Mouse (Mus musculus) myocyte (in vitro differentiated cells): ENCODE results near the gene Thsd7a.

Experiments
- E2F4 ChIP-seq: IDR thresholded peaks from one replicate; pipeline ENCODE4 v1.6.1; 2011; ENCODE audit warnings: mild to moderate bottlenecking, control low read depth, moderate library complexity; ENCODE audit not compliant: insufficient read depth
- MAX ChIP-seq: IDR thresholded peaks from one replicate; pipeline ENCODE4 v1.6.1; 2011; ENCODE audit warnings: low read depth, mild to moderate bottlenecking, control low read depth
- MYOD1 ChIP-seq, 3 experiments: IDR thresholded peaks; one replicate each; pipeline ENCODE4 v1.6.1; 2011; ENCODE audit warnings: control low read depth in 2 of 3, low read depth in 2 of 3, mild to moderate bottlenecking in 2 of 3, moderate library complexity in 1 of 3; ENCODE audit not compliant: insufficient read length in 2 of 3, control insufficient read depth in 1 of 3
- POLR2A ChIP-seq: IDR thresholded peaks from one replicate; pipeline ENCODE4 v1.6.1; 2011; ENCODE audit warnings: low read depth, mild to moderate bottlenecking, control low read depth, moderate library complexity; ENCODE audit not compliant: insufficient read length
- POLR2AphosphoS2 ChIP-seq: IDR thresholded peaks from one replicate; pipeline ENCODE4 v1.6.1; 2011; ENCODE audit warnings: low read depth, control low read depth; ENCODE audit not compliant: insufficient read length
- REST ChIP-seq: IDR thresholded peaks from one replicate; pipeline ENCODE4 v1.6.1; 2011; ENCODE audit warnings: mild to moderate bottlenecking, control low read depth, moderate library complexity; ENCODE audit not compliant: insufficient read depth, insufficient read length
- USF1 ChIP-seq: IDR thresholded peaks from one replicate; pipeline ENCODE4 v1.6.1; 2011; ENCODE audit warnings: low read depth, mild to moderate bottlenecking, control low read depth, moderate library complexity

- no peak for TF ChIP-seq POLR2AphosphoS2
- no peak for TF ChIP-seq POLR2A
- TF ChIP-seq E2F4, result no peak
- no peak for TF ChIP-seq MAX
- no peak for TF ChIP-seq REST
- TF ChIP-seq MYOD1 (IDR thresholded peaks at IDR 0.05; ENCODE audit: control insufficient read depth in 1 of 3, insufficient read length in 2 of 3, low read depth in 2 of 3), result no peak
- TF ChIP-seq USF1, result no peak
Measured at GRCm38 (mm10) chr6:12544096-12544495, 205.1 kb downstream of the Thsd7a start.
